Mouse (Mus musculus) midbrain, embryonic 11.5 days (tissue): Measurements from ENCODE around the gene Ehd4. TPM values are rescaled to one million over a fixed set of nuclear protein-coding genes. Genes with fewer than 3 reads are reported as not detected.

Experiments
- ATAC-seq: fragments of 200-750 bp; cut with Nextera tagmentation; 2 replicates; pipeline ENCODE4 v1.8.0; 2017; ENCODE audit warnings: moderate TSS enrichment, moderate library complexity; ENCODE audit not compliant: low FRiP score
- DNase-seq: peaks from one replicate; pipeline ENCODE4 v3.0.0; 2015; ENCODE audit warnings: low spot score; ENCODE audit errors: missing footprints
- H3K27ac ChIP-seq: fragments of 300-500 bp; sonication (generic); 2 replicates; pipeline ENCODE4 v1.5.1; 2014; ENCODE audit warnings: low read depth, low read length
- H3K27me3 ChIP-seq: fragments of 300-500 bp; sonication (generic); 2 replicates; pipeline ENCODE4 v1.6.1; 2014; ENCODE audit warnings: mild to moderate bottlenecking, low read length, moderate library complexity, mixed read lengths; ENCODE audit not compliant: control insufficient read depth, insufficient read depth
- H3K36me3 ChIP-seq: fragments of 300-500 bp; sonication (generic); 2 replicates; pipeline ENCODE4 v1.6.1; 2014; ENCODE audit warnings: mild to moderate bottlenecking, low read length, moderate library complexity, mixed read lengths; ENCODE audit not compliant: control insufficient read depth, insufficient read depth
- H3K4me1 ChIP-seq: fragments of 300-500 bp; sonication (generic); 2 replicates; pipeline ENCODE4 v1.6.1; 2014; ENCODE audit warnings: low read length; ENCODE audit not compliant: control insufficient read depth, insufficient read depth
- H3K4me2 ChIP-seq: fragments of 300-500 bp; sonication (generic); 2 replicates; pipeline ENCODE4 v1.6.1; 2014; ENCODE audit warnings: mild to moderate bottlenecking, moderate library complexity
- H3K4me3 ChIP-seq: fragments of 300-500 bp; sonication (generic); 2 replicates; pipeline ENCODE4 v1.5.1; 2014; ENCODE audit warnings: low read depth, low read length
- H3K9ac ChIP-seq: fragments of 300-500 bp; sonication (generic); 2 replicates; pipeline ENCODE4 v1.6.1; 2014; ENCODE audit warnings: low read length
- H3K9me3 ChIP-seq: fragments of 300-500 bp; sonication (generic); 2 replicates; pipeline ENCODE4 v1.6.1; 2016; ENCODE audit warnings: low read length; ENCODE audit not compliant: control insufficient read depth
- WGBS: fragments of 180-500 bp; shearing (Covaris S2); extraction: QIAGEN DNeasy Blood & Tissue Kit; methylation state at CpG from one replicate; pipeline ENCODE4 v1.1.7; 2014; 5-methylcytosine and 5-hydroxymethylcytosine counted together
- polyA plus RNA-seq: library from polyadenylated mRNA; unstranded; fragments of >200 nt; fragmentation: Nextera tagmentation; extraction: Ambion mirVana; gene quantifications from 2 replicates; pipeline ENCODE4 v1.2.1, GENCODE M21; 2014

The Ehd4 gene
- polyA plus RNA-seq, 1 experiment from 2014 or later = 10.2 TPM

GRCm38 (mm10) chr2:120124946-120125345 lies 29.5 kb downstream of the Ehd4 start:
- H3K36me3 ChIP-seq = no peaks in the 10 kb centered on the region
- H3K9ac ChIP-seq = no peak overlapping the region
- no peak overlapping the region for H3K4me2 ChIP-seq
- ATAC-seq (no peak), DNase-seq (peak; percentile 53)
- 91% methylated on average over 2 of the region's 2 CpGs for WGBS
- H3K4me3 ChIP-seq = no peak overlapping the region
- no peaks in the 10 kb centered on the region for H3K27me3 ChIP-seq
- no peak overlapping the region for H3K27ac ChIP-seq
- H3K9me3 ChIP-seq = no peaks in the 10 kb centered on the region
- no peaks in the 10 kb centered on the region for H3K4me1 ChIP-seq

- H3K9me3 ChIP-seq = no peaks in the 10 kb centered on the region
- H3K36me3 ChIP-seq = no peaks in the 10 kb centered on the region
- ATAC-seq (no peak), DNase-seq (peak; percentile 23)
- no peaks in the 10 kb centered on the region for H3K4me1 ChIP-seq
- no peak overlapping the region for H3K9ac ChIP-seq
- no peaks in the 10 kb centered on the region for H3K27me3 ChIP-seq
- no peak overlapping the region for H3K27ac ChIP-seq
- no peak overlapping the region for H3K4me3 ChIP-seq
- WGBS = 68% methylated on average over 1 of the region's 1 CpGs
- no peak overlapping the region for H3K4me2 ChIP-seq
Observed at GRCm38 (mm10) chr2:120124096-120124495, 30.3 kb downstream of the Ehd4 start.

- Histone ChIP-seq H3K9me3 (no peaks in the 10 kb centered on the region), H3K4me3 (no peak overlapping the region), H3K9ac (no peak overlapping the region), H3K27ac (no peak overlapping the region), H3K4me1 (no peaks in the 10 kb centered on the region), H3K36me3 (no peaks in the 10 kb centered on the region), H3K27me3 (no peaks in the 10 kb centered on the region), H3K4me2 (no peak overlapping the region)
- ATAC-seq = no peak
- WGBS = 94% methylated on average over 6 of the region's 6 CpGs
- DNase-seq = peak; percentile 35
Observed at GRCm38 (mm10) chr2:120122983-120123382, 31.4 kb downstream of the Ehd4 start.

- Histone ChIP-seq H3K9ac (no peak overlapping the region), H3K36me3 (no peaks in the 10 kb centered on the region), H3K27ac (no peak overlapping the region), H3K4me1 (no peaks in the 10 kb centered on the region), H3K4me2 (no peak overlapping the region), H3K4me3 (no peak overlapping the region), H3K9me3 (no peaks in the 10 kb centered on the region), H3K27me3 (no peaks in the 10 kb centered on the region)
- ATAC-seq (no peak), DNase-seq (no peak)
- 90% methylated on average over 6 of the region's 6 CpGs for WGBS
Observed at GRCm38 (mm10) chr2:120117346-120117745, 37.1 kb downstream of the Ehd4 start.

GRCm38 (mm10) chr2:120116362-120116761 lies 38.0 kb downstream of the Ehd4 start:
- H3K27ac ChIP-seq = no peak overlapping the region
- H3K27me3 ChIP-seq = no peaks in the 10 kb centered on the region
- H3K4me1 ChIP-seq = no peaks in the 10 kb centered on the region
- H3K4me3 ChIP-seq = no peak overlapping the region
- WGBS = 92% methylated on average over 1 of the region's 1 CpGs
- DNase-seq (no peak), ATAC-seq (no peak)
- no peak overlapping the region for H3K4me2 ChIP-seq
- no peaks in the 10 kb centered on the region for H3K36me3 ChIP-seq
- no peak overlapping the region for H3K9ac ChIP-seq
- no peaks in the 10 kb centered on the region for H3K9me3 ChIP-seq

GRCm38 (mm10) chr2:120114977-120115376 lies 39.4 kb downstream of the Ehd4 start:
- no peak overlapping the region for H3K4me3 ChIP-seq
- no peaks in the 10 kb centered on the region for H3K9me3 ChIP-seq
- no peaks in the 10 kb centered on the region for H3K36me3 ChIP-seq
- ATAC-seq (no peak), DNase-seq (peak; percentile 45)
- no peaks in the 10 kb centered on the region for H3K27me3 ChIP-seq
- no peaks in the 10 kb centered on the region for H3K4me1 ChIP-seq
- WGBS = 77% methylated on average over 4 of the region's 4 CpGs
- H3K27ac ChIP-seq = no peak overlapping the region
- no peak overlapping the region for H3K4me2 ChIP-seq
- H3K9ac ChIP-seq = no peak overlapping the region

- DNase-seq (peak; percentile 39), ATAC-seq (no peak)
- Histone ChIP-seq H3K27ac (no peak overlapping the region), H3K4me3 (no peak overlapping the region), H3K36me3 (no peaks in the 10 kb centered on the region), H3K9ac (no peak overlapping the region), H3K4me1 (no peaks in the 10 kb centered on the region), H3K4me2 (no peak overlapping the region), H3K9me3 (no peaks in the 10 kb centered on the region), H3K27me3 (no peaks in the 10 kb centered on the region)
- WGBS = 92% methylated on average over 3 of the region's 3 CpGs
Observed at GRCm38 (mm10) chr2:120113963-120114362, 40.4 kb downstream of the Ehd4 start.

GRCm38 (mm10) chr2:120113476-120113875 lies 40.9 kb downstream of the Ehd4 start:
- no peak overlapping the region for H3K27ac ChIP-seq

GRCm38 (mm10) chr2:120111596-120111995 lies 42.8 kb downstream of the Ehd4 start:
- H3K9ac ChIP-seq = no peak overlapping the region
- no peak overlapping the region for H3K4me3 ChIP-seq
- WGBS = 78% methylated on average over 4 of the region's 4 CpGs
- no peak overlapping the region for H3K27ac ChIP-seq
- H3K36me3 ChIP-seq = no peaks in the 10 kb centered on the region
- H3K27me3 ChIP-seq = no peaks in the 10 kb centered on the region
- DNase-seq = no peak
- no peak for ATAC-seq
- no peak overlapping the region for H3K4me2 ChIP-seq
- H3K9me3 ChIP-seq = no peaks in the 10 kb centered on the region
- no peaks in the 10 kb centered on the region for H3K4me1 ChIP-seq

More at GRCm38 (mm10) chr2:120113476-120113875, 40.9 kb downstream of the Ehd4 start:
- DNase-seq = peak; percentile 19
- no peaks in the 10 kb centered on the region for H3K27me3 ChIP-seq
- no peaks in the 10 kb centered on the region for H3K4me1 ChIP-seq
- H3K9me3 ChIP-seq = no peaks in the 10 kb centered on the region
- no peak overlapping the region for H3K9ac ChIP-seq
- no peak overlapping the region for H3K4me2 ChIP-seq
- H3K4me3 ChIP-seq = no peak overlapping the region
- no peaks in the 10 kb centered on the region for H3K36me3 ChIP-seq
- no peak for ATAC-seq
- WGBS = 90% methylated on average over 6 of the region's 6 CpGs

- no peaks in the 10 kb centered on the region for H3K36me3 ChIP-seq
- WGBS = 80% methylated on average over 3 of the region's 3 CpGs
- H3K9ac ChIP-seq = no peak overlapping the region
- no peak for DNase-seq
- H3K4me3 ChIP-seq = no peak overlapping the region
- H3K9me3 ChIP-seq = no peaks in the 10 kb centered on the region
- H3K4me2 ChIP-seq = no peak overlapping the region
- no peak for ATAC-seq
- no peaks in the 10 kb centered on the region for H3K27me3 ChIP-seq
- H3K4me1 ChIP-seq = no peaks in the 10 kb centered on the region
- no peak overlapping the region for H3K27ac ChIP-seq
Observed at GRCm38 (mm10) chr2:120111172-120111571, 43.2 kb downstream of the Ehd4 start.
